7 mouse cellular contexts compared by ENCODE assay signal in genomic region chr15:91301366-91301765, GRCm38 (mm10).
DNase-seq lines count a peak whose midpoint lies in the region; ATAC-seq and TF ChIP-seq lines count a peak whose summit lies in the region.

No protein-coding gene starts in this region.

- H3K4me2 ChIP-seq in intestine, embryonic 14.5 days (ENCODE audit: low read length), result no peak overlapping the region
- H3K4me2 ChIP-seq in midbrain, embryonic 12.5 days (replicated peaks), result no peak overlapping the region

- no peaks in the 10 kb centered on the region for H3K4me1 ChIP-seq in cerebellum, adult 2 months (ENCODE audit: control insufficient read depth, insufficient read depth, low read length)
- no peaks in the 10 kb centered on the region for H3K4me1 ChIP-seq in intestine, embryonic 14.5 days (replicated peaks; ENCODE audit: control insufficient read depth, insufficient read depth, low read length)
- H3K4me1 ChIP-seq in midbrain, embryonic 12.5 days, result no peaks in the 10 kb centered on the region

- H3K36me3 ChIP-seq in intestine, embryonic 14.5 days (ENCODE audit: control insufficient read depth, insufficient read depth, low read length), result no peaks in the 10 kb centered on the region
- no peaks in the 10 kb centered on the region for H3K36me3 ChIP-seq in midbrain, embryonic 12.5 days

- H3K27me3 ChIP-seq in cerebellum, adult 2 months (ENCODE audit: control insufficient read depth, insufficient read depth, low read length), result no peaks in the 10 kb centered on the region
- no peaks in the 10 kb centered on the region for H3K27me3 ChIP-seq in intestine, embryonic 14.5 days (replicated peaks; ENCODE audit: control insufficient read depth, insufficient read depth, low read length)
- 0 out of 2 replicates have a peak, but pooled peaks cover 3% of the 10 kb centered on the region for H3K27me3 ChIP-seq in midbrain, embryonic 12.5 days

- no peak overlapping the region for H3K4me3 ChIP-seq in cerebellum, adult 2 months (replicated peaks; ENCODE audit: insufficient read depth, low read depth, low read length)
- H3K4me3 ChIP-seq in intestine, embryonic 14.5 days (ENCODE audit: low read depth, low read length), result no peak overlapping the region
- no peak overlapping the region for H3K4me3 ChIP-seq in left cerebral cortex, adult 2 months
- H3K4me3 ChIP-seq in midbrain, embryonic 12.5 days, result no peak overlapping the region

- no peak overlapping the region for H3K27ac ChIP-seq in cerebellum, adult 2 months (ENCODE audit: insufficient read depth, low read length)
- no peak overlapping the region for H3K27ac ChIP-seq in intestine, embryonic 14.5 days (ENCODE audit: low read depth)
- H3K27ac ChIP-seq in left cerebral cortex, adult 2 months, result no peak overlapping the region
- H3K27ac ChIP-seq in midbrain, embryonic 12.5 days (replicated peaks), result no peak overlapping the region

- under 1% methylated on average over 3 of the region's 3 CpGs for WGBS in cerebellum, adult 2 months
- 17% methylated on average over 3 of the region's 3 CpGs for WGBS in intestine, embryonic 14.5 days
- 17% methylated on average over 3 of the region's 3 CpGs for WGBS in midbrain, embryonic 12.5 days

- DNase-seq in cerebellum, adult 2 months, result peak; percentile 78 to 92
- peak; percentile 97 for DNase-seq in intestine, embryonic 14.5 days (ENCODE audit: low spot score)
- peak; percentile 83 to 94 for DNase-seq in left cerebral cortex, adult 2 months (ENCODE audit: extremely low spot score in 1 of 2, low spot score in 2 of 2)
- peak; percentile 44 to 45 for DNase-seq in spleen, postnatal 36 days (ENCODE audit: low spot score in 2 of 2)

- peak; percentile 52 for ATAC-seq in activated CD4-positive, CD25-positive, alpha-beta regulatory T cell, adult 4 months
- peak; percentile 50; the same call in 1 of the 2 replicates for ATAC-seq in frontal cortex, adult (ENCODE audit: low TSS enrichment)
- ATAC-seq in intestine, embryonic 14.5 days (replicated peaks; ENCODE audit: low FRiP score, low TSS enrichment, low read depth), result no peak
- ATAC-seq in midbrain, embryonic 12.5 days (ENCODE audit: low FRiP score, low read depth), result peak; percentile 44; the same call in 1 of the 2 replicates

- intact Hi-C loops in left cerebral cortex, adult 2 months (cut with DNase I), result loop anchor here (1.0 to 5.0 kb wide), 3 partner anchors 139 to 451 kb away; no protein-coding TSS in a partner anchor

- no peak for TF ChIP-seq POLR2A in cerebellum, adult 2 months (IDR thresholded peaks at IDR 0.05; ENCODE audit: borderline replicate concordance, insufficient read depth, low read length)

- TF ChIP-seq CTCF in cerebellum, adult 2 months (IDR thresholded peaks at IDR 0.05; ENCODE audit: borderline replicate concordance, insufficient read depth, low read depth, low read length), result peak; percentile 92
- peak; percentile 99 for TF ChIP-seq CTCF in left cerebral cortex, adult 2 months (IDR thresholded peaks at IDR 0.05)

- no peaks in the 10 kb centered on the region for H3K9me3 ChIP-seq in intestine, embryonic 14.5 days (ENCODE audit: control insufficient read depth, low read length)
- H3K9me3 ChIP-seq in midbrain, embryonic 12.5 days, result no peaks in the 10 kb centered on the region

- H3K9ac ChIP-seq in intestine, embryonic 14.5 days (ENCODE audit: low read length), result no peak overlapping the region
- H3K9ac ChIP-seq in midbrain, embryonic 12.5 days (replicated peaks), result no peak overlapping the region

Comparison
In these comparisons a context has a peak if more than half of its experiments do, and no peak if none do; other contexts are left out.
1. DNase-seq: peak in every context shown above with its lines; median percentile 97 in intestine, embryonic 14.5 days; 88 in left cerebral cortex, adult 2 months; 85 in cerebellum, adult 2 months; 44 in spleen, postnatal 36 days.